In genomic region chr4:127264183-127264554, GRCm38 (mm10) we compare ENCODE assay signal across 16 mouse cellular contexts. TPM values are rescaled to one million over a fixed set of nuclear protein-coding genes. Genes with fewer than 3 reads are reported as not detected.
A peak's percentile ranks its signal among the peaks of the same experiment; 100 is the strongest.
DNase-seq lines count a peak whose midpoint lies in the region; ATAC-seq and TF ChIP-seq lines count a peak whose summit lies in the region.
"Had no signal": no experiment of that assay in that cellular context is flagged by ENCODE, and none has a peak within 500 bp of the region (broad histone marks: within the 10 kb centered on the region; RNA-seq: fewer than 3 reads in every experiment).

No protein-coding gene starts in this region.

- no peak overlapping the region for H3K4me2 ChIP-seq in forebrain, embryonic 12.5 days
- no peak overlapping the region for H3K4me2 ChIP-seq in heart, postnatal 0 days (ENCODE audit: low read depth, low read length)
- no peak overlapping the region for H3K4me2 ChIP-seq in lung, embryonic 14.5 days
- H3K4me2 ChIP-seq in liver, embryonic 13.5 days, result no peak overlapping the region
- H3K4me2 ChIP-seq: forebrain, embryonic 13.5 days; hindbrain, embryonic 13.5 days had no signal

- no peak for DNase-seq in forebrain, embryonic 10.5 days (ENCODE audit: extremely low spot score, low spot score)
- no peak for DNase-seq in heart, postnatal 0 days (ENCODE audit: low spot score)
- DNase-seq in heart, postnatal 14 days, result no peak
- DNase-seq in lung, embryonic 14.5 days, result no peak
- DNase-seq in lung, postnatal 10 days, result no peak
- DNase-seq in liver, embryonic 13.5 days, result no peak
- DNase-seq in MN1 (ENCODE audit: low spot score), result no peak
- DNase-seq: cerebellum, adult 11-12 months; thymus, postnatal 36 days had no signal

- no peak for ATAC-seq in forebrain, embryonic 12.5 days (ENCODE audit: low FRiP score)
- peak; percentile 36; the same call in 1 of the 2 replicates for ATAC-seq in heart, postnatal 0 days (ENCODE audit: insufficient read depth, low read depth)
- ATAC-seq in lung, embryonic 14.5 days (ENCODE audit: insufficient read depth), result no peak
- no peak for ATAC-seq in liver, embryonic 13.5 days (ENCODE audit: low read depth)
- ATAC-seq: forebrain, embryonic 13.5 days; midbrain, embryonic 16.5 days; Patski had no signal

- no peak overlapping the region for H3K4me3 ChIP-seq in forebrain, embryonic 10.5 days
- no peak overlapping the region for H3K4me3 ChIP-seq in forebrain, embryonic 12.5 days (replicated peaks)
- no peak overlapping the region for H3K4me3 ChIP-seq in heart, postnatal 0 days (ENCODE audit: low read depth, low read length)
- no peak overlapping the region for H3K4me3 ChIP-seq in lung, embryonic 14.5 days (ENCODE audit: low read depth, low read length)
- no peak overlapping the region for H3K4me3 ChIP-seq in liver, embryonic 13.5 days (replicated peaks)
- H3K4me3 ChIP-seq: forebrain, embryonic 13.5 days; hindbrain, embryonic 13.5 days had no signal

- WGBS in forebrain, embryonic 10.5 days, result 76% methylated on average over 5 of the region's 5 CpGs
- WGBS in forebrain, embryonic 12.5 days, result 68% methylated on average over 5 of the region's 5 CpGs
- WGBS in heart, postnatal 0 days, result 38% methylated on average over 5 of the region's 5 CpGs
- WGBS in lung, embryonic 14.5 days, result 55% methylated on average over 5 of the region's 5 CpGs
- WGBS in liver, embryonic 13.5 days (ENCODE audit: insufficient replicate concordance), result 27% methylated on average over 5 of the region's 5 CpGs

- TF ChIP-seq EP300 in heart, postnatal 0 days (IDR thresholded peaks at IDR 0.05; ENCODE audit: low read depth), result no peak

- intact Hi-C loops in heart, postnatal 14 days (cut with DNase I), result no loop called here

- H3K9me3 ChIP-seq in forebrain, embryonic 10.5 days, result no peaks in the 10 kb centered on the region
- H3K9me3 ChIP-seq in forebrain, embryonic 12.5 days, result no peaks in the 10 kb centered on the region
- no peaks in the 10 kb centered on the region for H3K9me3 ChIP-seq in heart, postnatal 0 days (replicated peaks; ENCODE audit: control insufficient read depth, low read length)
- H3K9me3 ChIP-seq in lung, embryonic 14.5 days (ENCODE audit: low read depth, low read length), result no peaks in the 10 kb centered on the region
- no peaks in the 10 kb centered on the region for H3K9me3 ChIP-seq in liver, embryonic 13.5 days (replicated peaks)
- H3K9me3 ChIP-seq: forebrain, embryonic 13.5 days; hindbrain, embryonic 13.5 days had no signal

- peaks cover 22% of the 10 kb centered on the region for H3K4me1 ChIP-seq in forebrain, embryonic 10.5 days
- H3K4me1 ChIP-seq in forebrain, embryonic 12.5 days, result peaks cover 7% of the 10 kb centered on the region; the same call in 1 of the 2 replicates
- no peaks in the 10 kb centered on the region for H3K4me1 ChIP-seq in heart, postnatal 0 days (ENCODE audit: control insufficient read depth, insufficient read depth)
- H3K4me1 ChIP-seq in lung, embryonic 14.5 days (ENCODE audit: insufficient read depth), result no peaks in the 10 kb centered on the region
- 0 out of 2 replicates have a peak, but pooled peaks cover 3% of the 10 kb centered on the region for H3K4me1 ChIP-seq in liver, embryonic 13.5 days (replicated peaks)
- H3K4me1 ChIP-seq: forebrain, embryonic 13.5 days had no signal

- H3K27me3 ChIP-seq in forebrain, embryonic 10.5 days (ENCODE audit: poor library complexity, severe bottlenecking), result 0 out of 2 replicates have a peak, but pooled peaks cover 4% of the 10 kb centered on the region
- H3K27me3 ChIP-seq in forebrain, embryonic 12.5 days, result no peaks in the 10 kb centered on the region
- H3K27me3 ChIP-seq in heart, postnatal 0 days (ENCODE audit: control insufficient read depth, insufficient read depth, low read length), result 0 out of 2 replicates have a peak, but pooled peaks cover 6% of the 10 kb centered on the region
- H3K27me3 ChIP-seq in lung, embryonic 14.5 days (ENCODE audit: insufficient read depth, low read length), result no peaks in the 10 kb centered on the region
- no peaks in the 10 kb centered on the region for H3K27me3 ChIP-seq in liver, embryonic 13.5 days
- H3K27me3 ChIP-seq: hindbrain, embryonic 13.5 days; Patski had no signal

- TF ChIP-seq CTCF in heart, postnatal 0 days (IDR thresholded peaks at IDR 0.05; ENCODE audit: low read depth), result no peak
- no peak for TF ChIP-seq CTCF in lung, embryonic 14.5 days (IDR thresholded peaks at IDR 0.05; ENCODE audit: low read depth)

- no peak overlapping the region for H3K9ac ChIP-seq in forebrain, embryonic 12.5 days
- H3K9ac ChIP-seq in heart, postnatal 0 days (replicated peaks; ENCODE audit: low read depth, low read length), result no peak overlapping the region
- no peak overlapping the region for H3K9ac ChIP-seq in lung, embryonic 14.5 days
- no peak overlapping the region for H3K9ac ChIP-seq in liver, embryonic 13.5 days
- H3K9ac ChIP-seq: forebrain, embryonic 13.5 days; hindbrain, embryonic 13.5 days had no signal

- peak overlapping the region; percentile 65 for H3K27ac ChIP-seq in forebrain, embryonic 10.5 days
- no peak overlapping the region for H3K27ac ChIP-seq in forebrain, embryonic 12.5 days
- H3K27ac ChIP-seq in heart, postnatal 0 days (ENCODE audit: low read depth), result peak overlapping the region; percentile 80
- H3K27ac ChIP-seq in lung, embryonic 14.5 days (ENCODE audit: low read depth), result peak overlapping the region; percentile 55; the same call in 1 of the 2 replicates
- H3K27ac ChIP-seq in liver, embryonic 13.5 days, result peak overlapping the region; percentile 29; the same call in 1 of the 2 replicates
- H3K27ac ChIP-seq: forebrain, embryonic 13.5 days; hindbrain, embryonic 13.5 days had no signal

- no peaks in the 10 kb centered on the region for H3K36me3 ChIP-seq in forebrain, embryonic 10.5 days (replicated peaks)
- H3K36me3 ChIP-seq in forebrain, embryonic 12.5 days (replicated peaks), result no peaks in the 10 kb centered on the region
- no peaks in the 10 kb centered on the region for H3K36me3 ChIP-seq in heart, postnatal 0 days (replicated peaks; ENCODE audit: control insufficient read depth, insufficient read depth, low read length)
- H3K36me3 ChIP-seq in lung, embryonic 14.5 days (ENCODE audit: insufficient read depth), result no peaks in the 10 kb centered on the region
- no peaks in the 10 kb centered on the region for H3K36me3 ChIP-seq in liver, embryonic 13.5 days
- H3K36me3 ChIP-seq: hindbrain, embryonic 13.5 days had no signal

RNA-seq across cellular contexts. Expression of gene Smim12, which starts 20.6 kb away (rescaled TPM):
- polyA plus RNA-seq in forebrain, embryonic 10.5 days (2016; fragmentation: Nextera tagmentation; extraction: Ambion mirVana), result 78.0 and 79.1 TPM in 2 replicates
- 44.2 and 46.6 TPM in 2 replicates for polyA plus RNA-seq in forebrain, embryonic 12.5 days (2016; fragmentation: Nextera tagmentation; extraction: Ambion mirVana)
- 58.4 and 58.6 TPM in 2 replicates for total RNA-seq in heart, postnatal 0 days (2014; rRNA removed; ENCODE audit: low replicate concordance)
- polyA plus RNA-seq in heart, postnatal 0 days (2015; fragmentation: Nextera tagmentation; extraction: Ambion mirVana), result 69.0 and 74.7 TPM in 2 replicates
- 10 to 100 TPM; 43.1 to 43.5 TPM for total RNA-seq in heart, postnatal 14 days (2021)
- polyA plus RNA-seq in lung, embryonic 14.5 days (2014; fragmentation: Nextera tagmentation; extraction: Ambion mirVana), result 57.5 and 63.0 TPM in 2 replicates
- 29.1 and 33.0 TPM in 2 replicates for polyA plus RNA-seq in liver, embryonic 13.5 days (2015; fragmentation: Nextera tagmentation; extraction: Ambion mirVana)

RNA-seq across cellular contexts. Expression of gene Gja4, which starts 49.7 kb away (rescaled TPM):
- 9.6 and 11.1 TPM in 2 replicates for polyA plus RNA-seq in forebrain, embryonic 10.5 days (2016; fragmentation: Nextera tagmentation; extraction: Ambion mirVana)
- polyA plus RNA-seq in forebrain, embryonic 12.5 days (2016; fragmentation: Nextera tagmentation; extraction: Ambion mirVana), result 10.6 and 11.3 TPM in 2 replicates
- 38.4 and 45.0 TPM in 2 replicates for total RNA-seq in heart, postnatal 0 days (2014; rRNA removed; ENCODE audit: low replicate concordance)
- 20.7 and 23.4 TPM in 2 replicates for polyA plus RNA-seq in heart, postnatal 0 days (2015; fragmentation: Nextera tagmentation; extraction: Ambion mirVana)
- total RNA-seq in heart, postnatal 14 days (2021), result 10 to 100 TPM; 20.8 to 23.0 TPM
- polyA plus RNA-seq in lung, embryonic 14.5 days (2014; fragmentation: Nextera tagmentation; extraction: Ambion mirVana), result 24.0 and 26.1 TPM in 2 replicates
- polyA plus RNA-seq in liver, embryonic 13.5 days (2015; fragmentation: Nextera tagmentation; extraction: Ambion mirVana), result 2.6 and 2.8 TPM in 2 replicates
- total RNA-seq: CH12.LX; common myeloid progenitor, adult 5-6 weeks had no signal
